Mouse (Mus musculus) neural tube, embryonic 12.5 days (tissue): ENCODE measurements around the gene Immp1l. TPM values are rescaled to one million over a fixed set of nuclear protein-coding genes. Genes with fewer than 3 reads are reported as not detected.

Source experiments
- ATAC-seq: fragments of 200-750 bp; cut with Nextera tagmentation; 2 replicates; pipeline ENCODE4 v1.8.0; 2017; ENCODE audit warnings: low read depth, mild to moderate bottlenecking, moderate TSS enrichment, moderate library complexity; ENCODE audit not compliant: low FRiP score
- H3K27ac ChIP-seq: fragments of 300-500 bp; sonication (generic); 2 replicates; pipeline ENCODE4 v1.5.1; 2016
- H3K27me3 ChIP-seq: fragments of 300-500 bp; sonication (generic); replicated peaks from 2 replicates; pipeline ENCODE4 v1.6.1; 2016; ENCODE audit warnings: mild to moderate bottlenecking
- H3K36me3 ChIP-seq: fragments of 300-500 bp; sonication (generic); 2 replicates; pipeline ENCODE4 v1.6.1; 2016; ENCODE audit warnings: mild to moderate bottlenecking
- H3K4me1 ChIP-seq: fragments of 300-500 bp; sonication (generic); 2 replicates; pipeline ENCODE4 v1.6.1; 2016
- H3K4me2 ChIP-seq: fragments of 300-500 bp; sonication (generic); replicated peaks from 2 replicates; pipeline ENCODE4 v1.6.1; 2016; ENCODE audit warnings: mild to moderate bottlenecking
- H3K4me3 ChIP-seq: fragments of 300-500 bp; sonication (generic); 2 replicates; pipeline ENCODE4 v1.5.1; 2016
- H3K9ac ChIP-seq: fragments of 300-500 bp; sonication (generic); 2 replicates; pipeline ENCODE4 v1.6.1; 2016; ENCODE audit warnings: mild to moderate bottlenecking
- H3K9me3 ChIP-seq: fragments of 300-500 bp; sonication (generic); 2 replicates; pipeline ENCODE4 v1.6.1; 2016; ENCODE audit warnings: mild to moderate bottlenecking
- WGBS: fragments of 180-500 bp; shearing (Covaris S2); methylation state at CpG from one replicate; pipeline ENCODE4 v1.1.7; 2016; 5-methylcytosine and 5-hydroxymethylcytosine counted together
- polyA plus RNA-seq: library from polyadenylated mRNA; unstranded; fragments of >200 nt; fragmentation: Nextera tagmentation; extraction: Ambion mirVana; gene quantifications from 2 replicates; pipeline ENCODE4 v1.2.1, GENCODE M21; 2016

Immp1l gene
- 104 and 106 TPM in 2 replicates for polyA plus RNA-seq

GRCm38 (mm10) chr2:105903896-105904756, at the start of gene Immp1l, which contains the start of gene Elp4:
Gene Immp1l (plus strand): TSS chr2:105904638.
Gene Elp4 (minus strand): TSS chr2:105904564.
- under 1% methylated on average over 39 of the region's 39 CpGs for WGBS
- Histone ChIP-seq H3K9ac (peak within 1 kb of the TSS; percentile 68), H3K9me3 (no peaks in the 10 kb centered on the region), H3K27ac (no peak within 1 kb of the TSS), H3K4me2 (peak within 1 kb of the TSS; percentile 77), H3K4me1 (peaks cover 6% of the 10 kb centered on the region; the same call in 1 of the 2 replicates), H3K4me3 (peak within 1 kb of the TSS; percentile 72), H3K27me3 (no peaks in the 10 kb centered on the region), H3K36me3 (no peaks in the 10 kb centered on the region)
- peak; percentile 100 for ATAC-seq

GRCm38 (mm10) chr2:105854740-105855139, 49.7 kb upstream of the Immp1l start:
- no peak overlapping the region for H3K4me2 ChIP-seq
- no peaks in the 10 kb centered on the region for H3K36me3 ChIP-seq
- no peaks in the 10 kb centered on the region for H3K27me3 ChIP-seq
- peaks cover 4% of the 10 kb centered on the region; the same call in 1 of the 2 replicates for H3K9me3 ChIP-seq
- H3K4me3 ChIP-seq: no peak overlapping the region
- no peaks in the 10 kb centered on the region for H3K4me1 ChIP-seq
- WGBS: 70% methylated on average over 2 of the region's 2 CpGs
- no peak overlapping the region for H3K27ac ChIP-seq
- H3K9ac ChIP-seq: no peak overlapping the region
- ATAC-seq: no peak

GRCm38 (mm10) chr2:105873403-105873802, 31.0 kb upstream of the Immp1l start:
- Histone ChIP-seq H3K4me3 (no peak overlapping the region), H3K36me3 (0 out of 2 replicates have a peak, but pooled peaks cover 4% of the 10 kb centered on the region), H3K9ac (no peak overlapping the region), H3K27me3 (no peaks in the 10 kb centered on the region), H3K27ac (no peak overlapping the region), H3K4me2 (no peak overlapping the region), H3K9me3 (no peaks in the 10 kb centered on the region), H3K4me1 (no peaks in the 10 kb centered on the region)
- 87% methylated on average over 1 of the region's 1 CpGs for WGBS
- no peak for ATAC-seq

- H3K9me3 ChIP-seq: peaks cover 11% of the 10 kb centered on the region; the same call in 1 of the 2 replicates
- H3K36me3 ChIP-seq: peaks cover 13% of the 10 kb centered on the region; the same call in 1 of the 2 replicates
- no peak overlapping the region for H3K4me2 ChIP-seq
- no peak for ATAC-seq
- H3K4me3 ChIP-seq: no peak overlapping the region
- H3K4me1 ChIP-seq: no peaks in the 10 kb centered on the region
- no peak overlapping the region for H3K9ac ChIP-seq
- H3K27ac ChIP-seq: no peak overlapping the region
- H3K27me3 ChIP-seq: no peaks in the 10 kb centered on the region
These were observed 13.6 kb upstream of the Immp1l start for GRCm38 (mm10) chr2:105890816-105891215.

- Histone ChIP-seq H3K9ac (peak overlapping the region; percentile 64), H3K27ac (no peak overlapping the region), H3K4me3 (peak overlapping the region; percentile 72), H3K4me2 (peak overlapping the region; percentile 77), H3K27me3 (no peaks in the 10 kb centered on the region), H3K36me3 (no peaks in the 10 kb centered on the region), H3K4me1 (peaks cover 6% of the 10 kb centered on the region; the same call in 1 of the 2 replicates), H3K9me3 (no peaks in the 10 kb centered on the region)
- 2% methylated on average over 12 of the region's 12 CpGs for WGBS
- ATAC-seq: peak; percentile 60
These were observed 314 bp downstream of the Immp1l start for GRCm38 (mm10) chr2:105904757-105905146.

- Histone ChIP-seq H3K27ac (no peak overlapping the region), H3K4me1 (peaks cover 6% of the 10 kb centered on the region; the same call in 1 of the 2 replicates), H3K4me2 (no peak overlapping the region), H3K27me3 (no peaks in the 10 kb centered on the region), H3K9ac (no peak overlapping the region), H3K9me3 (no peaks in the 10 kb centered on the region), H3K4me3 (no peak overlapping the region), H3K36me3 (peaks cover 6% of the 10 kb centered on the region)
- ATAC-seq: no peak
- 73% methylated on average over 5 of the region's 5 CpGs for WGBS
These were observed 3.9 kb downstream of the Immp1l start for GRCm38 (mm10) chr2:105908351-105908750.

- H3K27ac ChIP-seq: no peak overlapping the region
- no peaks in the 10 kb centered on the region for H3K9me3 ChIP-seq
- H3K4me2 ChIP-seq: no peak overlapping the region
- H3K36me3 ChIP-seq: peaks cover 6% of the 10 kb centered on the region
- no peak for ATAC-seq
- no peaks in the 10 kb centered on the region for H3K27me3 ChIP-seq
- H3K4me1 ChIP-seq: no peaks in the 10 kb centered on the region
- no peak overlapping the region for H3K9ac ChIP-seq
- no peak overlapping the region for H3K4me3 ChIP-seq
- 89% methylated on average over 3 of the region's 3 CpGs for WGBS
These were observed 6.2 kb downstream of the Immp1l start for GRCm38 (mm10) chr2:105910611-105911010.

GRCm38 (mm10) chr2:105913655-105914366, 9.4 kb downstream of the Immp1l start:
- Histone ChIP-seq H3K9me3 (no peaks in the 10 kb centered on the region), H3K27me3 (no peaks in the 10 kb centered on the region), H3K4me3 (no peak overlapping the region), H3K36me3 (peaks cover 6% of the 10 kb centered on the region), H3K27ac (no peak overlapping the region), H3K4me2 (no peak overlapping the region), H3K4me1 (no peaks in the 10 kb centered on the region), H3K9ac (no peak overlapping the region)
- no peak for ATAC-seq
- 75% methylated on average over 6 of the region's 6 CpGs for WGBS

GRCm38 (mm10) chr2:105916671-105917070, 12.2 kb downstream of the Immp1l start:
- ATAC-seq: no peak
- H3K4me3 ChIP-seq: no peak overlapping the region
- 94% methylated on average over 1 of the region's 1 CpGs for WGBS
- no peaks in the 10 kb centered on the region for H3K4me1 ChIP-seq
- no peaks in the 10 kb centered on the region for H3K27me3 ChIP-seq
- H3K4me2 ChIP-seq: no peak overlapping the region
- H3K27ac ChIP-seq: no peak overlapping the region
- no peaks in the 10 kb centered on the region for H3K9me3 ChIP-seq
- H3K9ac ChIP-seq: no peak overlapping the region
- no peaks in the 10 kb centered on the region for H3K36me3 ChIP-seq

GRCm38 (mm10) chr2:105917623-105918346, 13.3 kb downstream of the Immp1l start:
- Histone ChIP-seq H3K9me3 (no peaks in the 10 kb centered on the region), H3K9ac (no peak overlapping the region), H3K4me3 (no peak overlapping the region), H3K4me2 (no peak overlapping the region), H3K27me3 (no peaks in the 10 kb centered on the region), H3K27ac (no peak overlapping the region), H3K4me1 (no peaks in the 10 kb centered on the region), H3K36me3 (no peaks in the 10 kb centered on the region)
- no peak for ATAC-seq
- 78% methylated on average over 5 of the region's 5 CpGs for WGBS

GRCm38 (mm10) chr2:105950131-105950530, 45.7 kb downstream of the Immp1l start:
- H3K9me3 ChIP-seq: no peaks in the 10 kb centered on the region
- H3K27me3 ChIP-seq: no peaks in the 10 kb centered on the region
- WGBS: 99% methylated on average over 2 of the region's 2 CpGs
- H3K4me2 ChIP-seq: no peak overlapping the region
- no peak overlapping the region for H3K27ac ChIP-seq
- H3K9ac ChIP-seq: no peak overlapping the region
- no peak for ATAC-seq
- H3K4me3 ChIP-seq: no peak overlapping the region
- H3K36me3 ChIP-seq: no peaks in the 10 kb centered on the region
- no peaks in the 10 kb centered on the region for H3K4me1 ChIP-seq
